Mouse (Mus musculus) layer of hippocampus, postnatal 10 days (tissue): ENCODE measurements around the gene Imp3. TPM values are rescaled to one million over a fixed set of nuclear protein-coding genes. Genes with fewer than 3 reads are reported as not detected.
"Not testable (repeated sequence)": the region's sequence is repeated elsewhere in the genome, so short reads cannot be mapped to it uniquely, and the experiment has no call there.

Experiments
- DNase-seq, 2 experiments: peaks; one replicate each; pipeline ENCODE4 v3.0.0; 2021; ENCODE audit warnings: low spot score in 2 of 2
- total RNA-seq, 2 experiments: library from RNA; stranded (reverse); gene quantifications; 2 replicates each; pipeline ENCODE4 v1.2.3; 2021

The Imp3 gene
- total RNA-seq, 2 experiments from 2014 or later: 50.6 to 51.6 TPM

- no peak for DNase-seq
These were observed 18.8 kb upstream of the Imp3 start for GRCm38 (mm10) chr9:56918466-56918865.

GRCm38 (mm10) chr9:56922746-56923145, 14.5 kb upstream of the Imp3 start:
- DNase-seq: no peak

GRCm38 (mm10) chr9:56923841-56924650, 13.2 kb upstream of the Imp3 start:
- DNase-seq: no peak

DNA sequence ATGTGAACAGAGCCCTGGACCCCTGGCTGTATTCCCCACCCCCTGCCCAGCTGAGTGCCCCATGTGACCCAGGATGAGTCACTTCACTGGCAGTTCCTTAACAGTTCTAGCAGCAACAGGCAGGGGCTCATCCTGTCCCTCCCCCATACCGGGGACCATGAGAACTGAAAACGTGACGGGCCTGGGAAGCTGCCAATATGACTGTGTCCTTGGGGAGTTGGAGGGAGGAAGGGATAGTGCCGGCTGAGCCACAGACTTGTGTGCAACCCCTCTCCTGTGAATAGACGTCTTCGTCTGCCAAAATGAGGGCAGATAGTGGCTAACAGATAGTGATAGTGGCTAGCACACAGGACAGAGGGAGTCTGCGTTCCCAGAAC, 12.6 kb upstream of the Imp3 start:
- DNase-seq: peak; percentile 55 to 61

- no peak for DNase-seq
These were observed 11.8 kb upstream of the Imp3 start for GRCm38 (mm10) chr9:56925291-56926024.

DNA sequence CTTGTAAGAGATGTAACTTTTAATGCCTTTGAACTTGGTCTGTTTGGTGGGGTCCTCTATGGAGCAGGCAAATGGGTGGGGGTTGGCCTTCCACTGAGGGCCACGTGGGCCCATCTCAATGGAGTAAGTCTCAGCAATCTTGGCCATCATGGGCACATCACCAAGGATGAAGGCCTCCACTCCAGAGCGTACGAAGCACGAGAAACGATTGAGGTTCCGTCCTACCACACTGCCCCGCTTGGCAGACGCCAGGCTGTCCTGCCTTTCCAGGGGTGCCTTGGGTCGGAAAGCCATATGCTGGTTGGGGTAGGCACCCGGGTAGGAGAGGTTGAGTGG, 11.3 kb upstream of the Imp3 start:
- no peak for DNase-seq

- DNase-seq: no peak
These were observed 10.9 kb upstream of the Imp3 start for GRCm38 (mm10) chr9:56926387-56926786.

DNA sequence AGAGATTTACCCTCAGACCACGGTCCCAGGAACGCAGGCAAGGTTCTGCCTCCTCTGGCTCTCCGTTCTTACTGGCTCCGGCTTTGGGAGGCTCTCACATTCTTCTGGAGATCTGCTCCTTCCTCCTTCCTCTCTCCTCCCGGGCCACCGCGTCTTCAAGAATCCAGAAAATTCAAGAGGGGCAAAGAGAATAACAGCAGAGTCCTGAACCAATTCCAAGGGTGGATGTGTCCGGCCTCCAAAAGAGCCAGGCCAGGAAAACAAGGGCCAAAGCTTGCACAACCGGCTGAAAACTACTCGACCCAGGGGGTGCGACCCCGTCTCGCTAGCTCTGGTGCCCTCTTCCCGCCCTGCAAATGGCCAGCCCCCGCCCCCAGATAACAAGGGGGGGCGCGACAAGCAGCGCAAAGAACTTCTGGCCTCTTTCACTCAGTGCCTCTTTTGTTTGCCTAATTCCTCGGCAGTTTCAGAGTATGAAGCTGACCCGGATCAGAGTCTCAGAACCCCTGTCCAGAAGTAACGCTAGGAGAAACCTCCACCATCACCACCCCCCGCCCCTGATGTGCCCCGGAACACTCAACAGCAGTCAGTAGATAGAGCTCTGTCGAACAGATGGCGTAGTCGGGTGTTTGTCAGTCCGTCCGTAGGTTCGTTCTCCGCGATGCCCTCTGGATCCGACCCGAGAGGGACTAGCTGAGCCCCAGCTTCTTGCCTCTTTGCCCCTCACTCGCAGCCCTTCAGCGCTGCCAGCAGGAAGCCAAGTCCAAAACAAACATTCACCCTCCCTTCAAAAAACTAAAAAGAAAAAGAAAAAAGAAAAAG, 9.9 kb upstream of the Imp3 start:
- peak in 1 of 2 experiments; percentile 29 for DNase-seq

DNA sequence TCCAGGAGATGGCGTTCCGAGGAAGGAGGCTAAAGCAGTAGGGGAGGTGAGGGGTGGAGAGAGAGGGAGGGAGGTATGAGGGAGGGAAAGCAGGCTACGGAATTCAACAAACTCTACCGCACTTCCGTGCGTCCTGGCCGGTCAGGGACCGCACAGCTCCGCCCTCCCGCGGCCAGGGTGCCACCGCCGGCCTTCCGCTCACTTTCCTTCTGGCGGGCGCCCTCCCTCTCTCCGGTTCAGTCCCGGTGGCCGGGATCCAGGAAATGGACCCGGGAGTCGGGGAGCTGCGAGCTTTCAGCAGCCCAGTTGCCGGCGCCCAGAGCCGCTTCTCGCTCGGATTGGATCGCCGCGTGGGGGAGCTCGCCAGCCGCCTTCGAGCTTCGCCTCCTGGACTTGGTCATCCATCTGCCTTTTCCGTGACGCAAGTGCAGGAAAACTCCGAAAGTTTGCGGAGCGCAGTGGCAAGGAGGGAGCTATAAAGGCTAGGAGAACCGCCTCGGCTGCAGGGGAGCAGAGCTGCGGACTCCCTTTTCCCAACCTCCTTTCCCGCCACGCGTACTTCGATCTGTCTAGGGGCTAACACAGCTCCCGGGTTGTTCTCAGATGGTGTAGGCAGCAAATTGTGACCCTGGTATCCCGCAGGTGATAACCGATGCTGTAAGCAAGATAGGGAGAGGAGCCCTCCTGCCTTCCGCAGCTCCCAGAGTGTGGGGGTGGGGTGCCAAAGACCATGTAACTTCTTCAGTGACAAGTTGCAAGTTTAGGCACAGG, 9.0 kb upstream of the Imp3 start, which contains the start of gene Snx33:
Gene Snx33, minus strand, starts transcription at position 331 of the 771 bp plus-strand sequence.
- DNase-seq: peak; percentile 89 to 91

GRCm38 (mm10) chr9:56929496-56929895, 7.8 kb upstream of the Imp3 start:
- DNase-seq: no peak

DNA sequence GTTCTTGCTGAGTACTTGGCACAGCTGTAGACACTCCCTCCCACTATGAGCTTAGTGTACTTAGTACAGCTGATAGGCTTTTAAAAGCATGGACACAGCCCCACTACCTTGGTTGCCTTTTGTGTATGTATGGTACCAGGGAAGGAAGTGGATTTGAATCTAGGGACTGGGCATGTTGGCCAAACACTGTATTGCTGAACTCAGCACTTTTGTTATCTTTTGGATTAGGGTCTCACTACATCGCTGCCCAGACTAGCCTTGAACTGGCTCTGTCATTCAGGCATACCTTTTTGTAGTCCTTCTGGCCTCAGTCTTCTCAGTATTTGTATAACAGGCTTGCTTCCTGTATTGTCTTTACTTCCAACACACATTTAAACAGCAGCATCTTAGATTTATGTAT, 6.7 kb upstream of the Imp3 start:
- DNase-seq: no peak

DNA sequence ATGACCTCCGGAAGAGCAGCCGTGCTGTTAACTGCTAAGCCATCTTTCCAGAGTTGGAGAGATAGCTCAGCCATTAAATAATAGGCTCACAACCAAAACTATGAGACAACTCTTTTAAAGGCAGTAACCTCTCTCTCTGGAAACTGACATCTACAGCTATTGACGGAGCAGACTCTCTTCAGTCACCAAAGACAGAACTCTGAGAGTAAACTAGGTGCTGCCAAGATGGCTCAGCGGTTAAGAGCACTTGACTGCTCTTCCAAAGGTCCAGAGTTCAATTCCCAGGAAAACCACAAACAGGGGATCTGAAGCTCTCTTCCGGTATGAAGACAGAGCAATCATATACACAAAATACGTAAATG, 433 bp upstream of the Imp3 start:
- no peak for DNase-seq

GRCm38 (mm10) chr9:56938374-56938773, 1.1 kb downstream of the Imp3 start:
- no peak for DNase-seq

- peak; percentile 46 to 54 for DNase-seq
These were observed 10.2 kb downstream of the Imp3 start for GRCm38 (mm10) chr9:56947481-56947880.

DNA sequence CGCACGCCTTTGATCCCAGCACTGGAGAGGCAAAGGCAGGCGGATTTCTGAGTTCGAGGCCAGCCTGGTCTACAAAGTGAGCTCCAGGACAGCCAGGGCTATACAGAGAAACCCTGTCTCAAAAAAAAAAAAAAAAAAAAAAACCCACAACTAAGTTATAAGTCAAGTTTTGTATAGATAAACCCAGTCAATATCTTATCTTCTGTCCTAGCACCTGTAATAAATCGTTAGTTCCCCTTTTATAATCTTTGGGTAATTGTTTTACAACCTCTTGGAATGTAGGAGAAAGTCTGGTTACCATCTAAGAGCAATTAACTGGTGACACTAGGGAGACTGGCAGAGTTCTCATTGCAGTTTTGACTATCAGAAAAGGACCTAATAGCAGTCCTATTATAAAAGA, 11.4 kb downstream of the Imp3 start:
- not testable (repeated sequence) for DNase-seq

DNA sequence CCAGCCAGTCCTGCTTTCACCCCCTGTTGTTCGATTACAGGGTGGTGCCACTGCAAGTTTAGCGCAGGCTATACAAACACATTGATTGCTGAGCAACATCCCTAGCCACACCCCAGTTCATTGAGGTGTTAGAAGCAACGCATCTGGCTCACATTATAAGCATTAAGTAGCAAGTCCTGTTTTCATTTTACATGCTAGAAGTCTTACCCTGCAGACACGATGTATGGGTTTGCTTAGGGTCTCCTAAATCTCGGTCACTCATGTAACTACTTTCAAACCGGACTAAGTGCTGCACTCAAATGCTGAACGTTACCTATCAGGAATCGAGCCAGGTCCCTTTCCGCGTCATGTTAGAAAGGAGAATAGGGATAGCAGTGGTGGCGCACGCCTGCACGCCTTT, 12.5 kb downstream of the Imp3 start:
- DNase-seq: no peak

DNA sequence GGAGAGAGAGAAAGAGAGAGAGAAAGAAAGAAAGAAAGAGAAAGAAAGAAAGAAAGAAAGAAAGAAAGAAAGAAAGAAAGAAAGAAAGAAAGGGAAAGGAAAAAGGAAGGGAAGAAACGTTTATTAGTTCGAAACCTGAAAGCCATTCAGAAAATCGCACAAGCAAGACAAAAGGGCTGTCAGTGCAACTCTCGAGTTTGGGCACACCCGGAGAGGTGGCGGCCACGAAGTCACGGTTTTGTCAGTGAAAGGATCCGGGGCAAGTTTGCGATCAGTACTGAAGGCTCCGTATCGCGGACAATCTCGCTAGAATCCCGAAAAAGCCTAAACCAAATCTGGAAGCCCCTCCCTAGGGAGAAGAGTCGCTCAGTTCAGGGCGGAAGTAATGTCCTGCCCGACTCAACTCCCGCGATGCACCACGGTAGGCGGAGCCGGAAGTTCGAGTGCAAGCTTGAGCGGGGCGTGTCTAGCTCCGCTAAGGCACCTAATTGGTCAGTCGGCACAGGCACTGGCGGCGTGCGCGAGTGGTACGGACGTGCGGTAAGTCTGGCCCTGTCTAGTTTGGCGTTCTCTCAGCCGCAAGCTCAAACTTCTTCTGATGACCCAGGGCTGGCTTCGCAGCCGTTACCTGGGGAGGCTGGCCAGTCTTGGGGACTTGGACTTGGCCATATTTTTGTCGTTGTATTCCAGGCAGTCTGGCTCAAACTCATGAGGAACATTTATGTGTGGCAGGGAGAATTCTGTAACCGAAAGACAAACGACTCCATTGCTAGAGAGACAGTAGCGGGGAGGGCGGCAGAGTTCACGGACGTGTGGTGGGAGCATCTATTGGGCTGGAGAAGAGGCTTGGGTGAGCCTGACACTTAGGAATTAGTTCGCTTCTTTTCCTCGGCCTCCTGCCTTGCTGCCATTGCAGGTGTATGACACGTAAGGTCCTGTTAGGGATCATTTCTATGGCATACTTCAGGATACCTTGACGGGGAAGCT, 13.4 kb downstream of the Imp3 start, which contains the start of gene Snupn:
Gene Snupn, plus strand, starts transcription at position 465 of the 987 bp plus-strand sequence.
- peak; percentile 91 to 95 for DNase-seq

- no peak for DNase-seq
These were observed 16.3 kb downstream of the Imp3 start for GRCm38 (mm10) chr9:56953562-56953961.

DNA sequence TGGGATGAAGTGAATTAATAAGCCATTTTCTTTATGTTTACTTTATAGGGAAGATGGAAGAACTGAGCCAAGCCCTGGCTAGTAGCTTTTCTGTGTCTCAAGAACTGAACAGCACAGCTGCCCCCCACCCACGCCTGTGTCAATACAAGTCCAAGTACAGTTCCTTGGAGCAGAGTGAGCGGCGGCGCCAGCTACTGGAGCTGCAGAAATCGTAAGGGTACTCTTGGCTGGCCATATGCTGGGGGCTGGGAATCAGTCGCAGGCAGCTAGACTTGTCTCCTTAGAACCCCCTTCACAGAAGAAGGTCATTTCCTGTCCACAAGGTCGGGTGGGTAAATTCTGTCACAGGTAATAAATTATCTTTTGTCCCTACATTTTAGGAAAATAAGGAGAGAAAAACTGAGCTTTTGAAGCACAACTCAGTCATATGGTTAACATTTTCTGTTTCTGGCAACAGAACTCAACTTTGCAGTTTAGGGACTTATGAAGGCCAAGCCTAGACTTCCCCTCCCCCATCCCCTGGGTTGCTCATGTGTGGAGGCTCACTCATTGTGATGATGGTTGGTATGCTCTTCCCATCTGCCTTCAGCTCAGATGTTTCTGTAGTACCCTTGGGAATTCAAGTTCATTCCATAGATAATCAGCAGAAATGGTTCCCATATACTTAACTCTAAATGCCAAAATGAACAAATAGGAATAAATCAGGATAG, 19.8 kb downstream of the Imp3 start:
- no peak for DNase-seq
